Mouse (Mus musculus) limb, embryonic 10.5 days (tissue): ENCODE measurements around the gene Ide. TPM values are rescaled to one million over a fixed set of nuclear protein-coding genes. Genes with fewer than 3 reads are reported as not detected.

Experiments used
- polyA plus RNA-seq: library from polyadenylated mRNA; unstranded; fragments of >200 nt; fragmentation: Nextera tagmentation; extraction: Ambion mirVana; gene quantifications from 2 replicates; pipeline ENCODE4 v1.2.1, GENCODE M21; 2016

Gene Ide
- polyA plus RNA-seq, 1 experiment from 2014 or later: 45.2 TPM

Other genes with a start within 250 kb of the Ide start
- gene March5, start 130.3 kb downstream of the Ide start, polyA plus RNA-seq: 128 and 130 TPM in 2 replicates
- gene Cpeb3, start 129.3 kb downstream of the Ide start, polyA plus RNA-seq: 0.65 and 0.78 TPM in 2 replicates
- gene Kif11, start 38.6 kb upstream of the Ide start, polyA plus RNA-seq: 73.1 and 88.0 TPM in 2 replicates
- 6.8 and 7.2 TPM in 2 replicates for gene Hhex, start 97.0 kb upstream of the Ide start, polyA plus RNA-seq
- gene Exoc6, start 212.6 kb upstream of the Ide start, polyA plus RNA-seq: 7.2 and 7.3 TPM in 2 replicates